In the genomic region with DNA sequence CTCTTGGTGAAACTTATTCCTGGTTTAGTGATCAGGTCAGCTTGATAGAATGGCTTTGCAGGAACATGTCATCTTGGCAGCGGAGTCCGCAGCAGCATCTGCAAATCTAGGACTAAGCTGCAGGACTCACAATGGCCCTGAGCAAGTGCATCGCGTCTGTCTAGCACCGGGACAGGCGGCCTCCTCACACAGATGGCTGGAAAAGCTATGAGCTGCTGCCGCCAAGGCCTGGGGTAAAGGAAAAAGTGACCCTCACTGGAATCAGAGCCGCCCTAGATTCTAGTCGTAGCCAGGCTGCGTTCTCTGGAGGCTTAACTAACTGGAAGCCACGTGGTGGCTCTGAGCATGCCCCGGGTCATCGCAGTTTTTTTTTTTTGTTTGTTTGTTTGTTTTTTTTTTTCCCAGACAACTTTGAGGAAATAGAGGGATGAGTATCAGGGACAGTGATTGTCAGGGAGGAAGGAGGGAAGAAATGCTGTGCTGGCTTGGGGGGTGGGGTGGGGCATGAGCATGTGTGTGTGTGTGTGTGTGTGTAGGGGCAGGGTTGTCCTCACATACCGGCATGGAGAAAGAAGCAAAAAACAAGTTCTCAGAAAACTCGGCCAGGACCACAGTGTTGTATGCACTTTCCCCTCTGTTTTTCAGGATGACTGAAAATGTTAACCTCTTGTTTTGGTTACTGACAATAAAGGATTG, we compare ENCODE assay signal across 9 mouse cellular contexts. TPM values are rescaled to one million over a fixed set of nuclear protein-coding genes. Genes with fewer than 3 reads are reported as not detected.
DNase-seq lines count a peak whose midpoint lies in the region; ATAC-seq and TF ChIP-seq lines count a peak whose summit lies in the region.
"Had no signal": no experiment of that assay in that cellular context is flagged by ENCODE, and none has a peak within 500 bp of the region (broad histone marks: within the 10 kb centered on the region; RNA-seq: fewer than 3 reads in every experiment).

No protein-coding gene starts in this region.

- H3K27ac ChIP-seq in lung, embryonic 14.5 days (ENCODE audit: low read depth): peak overlapping the region; percentile 83
- no peak overlapping the region for H3K27ac ChIP-seq in embryonic facial prominence, embryonic 13.5 days
- H3K27ac ChIP-seq in heart, postnatal 0 days (ENCODE audit: low read depth): no peak overlapping the region
- no peak overlapping the region for H3K27ac ChIP-seq in midbrain, embryonic 16.5 days (ENCODE audit: low read length)

- TF ChIP-seq POLR2A in lung, adult 2 months (IDR thresholded peaks at IDR 0.05; ENCODE audit: borderline replicate concordance, extremely low read depth, low read depth, low read length): no peak

- H3K9me3 ChIP-seq in lung, embryonic 14.5 days (ENCODE audit: low read depth, low read length): no peaks in the 10 kb centered on the region
- H3K9me3 ChIP-seq in embryonic facial prominence, embryonic 13.5 days: no peaks in the 10 kb centered on the region
- no peaks in the 10 kb centered on the region for H3K9me3 ChIP-seq in heart, postnatal 0 days (replicated peaks; ENCODE audit: control insufficient read depth, low read length)
- no peaks in the 10 kb centered on the region for H3K9me3 ChIP-seq in midbrain, embryonic 16.5 days (replicated peaks; ENCODE audit: control insufficient read depth, low read length, poor library complexity, severe bottlenecking)

- H3K9ac ChIP-seq in lung, embryonic 14.5 days: peak overlapping the region; percentile 18; the same call in 1 of the 2 replicates
- no peak overlapping the region; the same call in 1 of the 2 replicates for H3K9ac ChIP-seq in embryonic facial prominence, embryonic 13.5 days
- no peak overlapping the region for H3K9ac ChIP-seq in heart, postnatal 0 days (replicated peaks; ENCODE audit: low read depth, low read length)
- H3K9ac ChIP-seq in midbrain, embryonic 16.5 days (ENCODE audit: low read depth, low read length): no peak overlapping the region

- H3K4me1 ChIP-seq in lung, embryonic 14.5 days (ENCODE audit: insufficient read depth): no peaks in the 10 kb centered on the region; the same call in 1 of the 2 replicates
- H3K4me1 ChIP-seq in lung, adult 2 months (ENCODE audit: control insufficient read depth, insufficient read depth, low read length): no peaks in the 10 kb centered on the region; the same call in none of the 2 replicates
- no peaks in the 10 kb centered on the region for H3K4me1 ChIP-seq in embryonic facial prominence, embryonic 13.5 days
- no peaks in the 10 kb centered on the region for H3K4me1 ChIP-seq in heart, postnatal 0 days (ENCODE audit: control insufficient read depth, insufficient read depth)
- H3K4me1 ChIP-seq in midbrain, embryonic 16.5 days (ENCODE audit: control insufficient read depth, insufficient read depth, low read length): 0 out of 2 replicates have a peak, but pooled peaks cover 3% of the 10 kb centered on the region

- 19% methylated on average over 15 of the region's 15 CpGs for WGBS in lung, embryonic 14.5 days
- WGBS in lung, adult 2 months: 41% methylated on average over 15 of the region's 15 CpGs
- 21% methylated on average over 15 of the region's 15 CpGs for WGBS in embryonic facial prominence, embryonic 13.5 days
- 31% methylated on average over 15 of the region's 15 CpGs for WGBS in heart, postnatal 0 days
- 14% methylated on average over 15 of the region's 15 CpGs for WGBS in midbrain, embryonic 16.5 days

- ATAC-seq in lung, embryonic 14.5 days (ENCODE audit: insufficient read depth): peak; percentile 52
- no peak for ATAC-seq in embryonic facial prominence, embryonic 13.5 days (ENCODE audit: insufficient number of reproducible peaks, insufficient read depth, low FRiP score, low TSS enrichment, low read depth)
- ATAC-seq in heart, postnatal 0 days (ENCODE audit: insufficient read depth, low read depth): peak; percentile 24; the same call in 1 of the 2 replicates
- 0 out of 2 replicates have a peak, but pooled peaks have one; percentile 51 for ATAC-seq in midbrain, embryonic 16.5 days
- ATAC-seq: Patski had no signal

- H3K27me3 ChIP-seq in lung, embryonic 14.5 days (ENCODE audit: insufficient read depth, low read length): no peaks in the 10 kb centered on the region
- H3K27me3 ChIP-seq in embryonic facial prominence, embryonic 13.5 days: no peaks in the 10 kb centered on the region
- no peaks in the 10 kb centered on the region for H3K27me3 ChIP-seq in heart, postnatal 0 days (ENCODE audit: control insufficient read depth, insufficient read depth, low read length)
- no peaks in the 10 kb centered on the region for H3K27me3 ChIP-seq in midbrain, embryonic 16.5 days (ENCODE audit: control insufficient read depth, insufficient read depth, low read depth, low read length)
- H3K27me3 ChIP-seq: Patski had no signal

- TF ChIP-seq CTCF in lung, embryonic 14.5 days (IDR thresholded peaks at IDR 0.05; ENCODE audit: low read depth): no peak
- no peak for TF ChIP-seq CTCF in lung, adult 2 months (IDR thresholded peaks at IDR 0.05; ENCODE audit: insufficient read depth, low read length)
- TF ChIP-seq CTCF in heart, postnatal 0 days (IDR thresholded peaks at IDR 0.05; ENCODE audit: low read depth): no peak

- TF ChIP-seq EP300 in heart, postnatal 0 days (IDR thresholded peaks at IDR 0.05; ENCODE audit: low read depth): no peak

- no peak overlapping the region for H3K4me3 ChIP-seq in lung, embryonic 14.5 days (ENCODE audit: low read depth, low read length)
- no peak overlapping the region for H3K4me3 ChIP-seq in lung, adult 2 months (replicated peaks; ENCODE audit: extremely low read depth, low read depth, low read length)
- H3K4me3 ChIP-seq in embryonic facial prominence, embryonic 13.5 days: no peak overlapping the region
- no peak overlapping the region for H3K4me3 ChIP-seq in heart, postnatal 0 days (ENCODE audit: low read depth, low read length)
- H3K4me3 ChIP-seq in midbrain, embryonic 16.5 days (ENCODE audit: low read depth, low read length): peak overlapping the region; percentile 13; the same call in 1 of the 2 replicates

- H3K4me2 ChIP-seq in lung, embryonic 14.5 days: peak overlapping the region; percentile 41
- peak overlapping the region; percentile 28 for H3K4me2 ChIP-seq in embryonic facial prominence, embryonic 13.5 days
- peak overlapping the region; percentile 32 for H3K4me2 ChIP-seq in heart, postnatal 0 days (ENCODE audit: low read depth, low read length)
- peak overlapping the region; percentile 40 for H3K4me2 ChIP-seq in midbrain, embryonic 16.5 days (ENCODE audit: low read length)

- DNase-seq in lung, embryonic 14.5 days: peak; percentile 57
- DNase-seq in lung, adult 2 months: no peak
- DNase-seq in heart, postnatal 0 days (ENCODE audit: low spot score): peak; percentile 19
- no peak for DNase-seq in right cerebral cortex, postnatal 25 days
- DNase-seq in layer of hippocampus, adult 18-20 months (ENCODE audit: low spot score in 2 of 2): no peak
- no peak for DNase-seq in ovary, postnatal 14 days (ENCODE audit: low spot score)

- H3K36me3 ChIP-seq in lung, embryonic 14.5 days (ENCODE audit: insufficient read depth): no peaks in the 10 kb centered on the region
- H3K36me3 ChIP-seq in embryonic facial prominence, embryonic 13.5 days: no peaks in the 10 kb centered on the region
- H3K36me3 ChIP-seq in heart, postnatal 0 days (replicated peaks; ENCODE audit: control insufficient read depth, insufficient read depth, low read length): no peaks in the 10 kb centered on the region
- no peaks in the 10 kb centered on the region for H3K36me3 ChIP-seq in midbrain, embryonic 16.5 days (ENCODE audit: control insufficient read depth, insufficient read depth, low read length)

RNA-seq across cellular contexts. Expression of gene Mocs2, which starts 37.7 kb away (rescaled TPM):
- 81.4 and 89.7 TPM in 2 replicates for polyA plus RNA-seq in lung, embryonic 14.5 days (2014; fragmentation: Nextera tagmentation; extraction: Ambion mirVana)
- polyA plus RNA-seq in lung, adult 2 months (2012; rRNA removed): 8.6 and 17.5 TPM in 2 replicates
- 100 TPM in 2 replicates for polyA plus RNA-seq in embryonic facial prominence, embryonic 13.5 days (2015; fragmentation: Nextera tagmentation; extraction: Ambion mirVana)
- total RNA-seq in heart, postnatal 0 days (2014; rRNA removed; ENCODE audit: low replicate concordance): 33.3 and 49.3 TPM in 2 replicates
- 83.6 and 87.1 TPM in 2 replicates for polyA plus RNA-seq in heart, postnatal 0 days (2015; fragmentation: Nextera tagmentation; extraction: Ambion mirVana)
- polyA plus RNA-seq in midbrain, embryonic 16.5 days (2015; fragmentation: Nextera tagmentation; extraction: Ambion mirVana): 120 and 127 TPM in 2 replicates
- 10 to 100 TPM; 78.6 to 82.5 TPM for total RNA-seq in layer of hippocampus, adult 18-20 months (2021)

Comparison
In these comparisons a context has a peak if more than half of its experiments do, and no peak if none do; other contexts are left out.
1. DNase-seq: peak in lung, embryonic 14.5 days (single experiment) and heart, postnatal 0 days (single experiment); none in lung, adult 2 months (single experiment), right cerebral cortex, postnatal 25 days (single experiment), layer of hippocampus, adult 18-20 months (0 of 2) and ovary, postnatal 14 days (single experiment).
2. Peak in every context shown above with its lines, with median percentiles within 50 percentile points of each other: H3K4me2 ChIP-seq.